In the genomic region with DNA sequence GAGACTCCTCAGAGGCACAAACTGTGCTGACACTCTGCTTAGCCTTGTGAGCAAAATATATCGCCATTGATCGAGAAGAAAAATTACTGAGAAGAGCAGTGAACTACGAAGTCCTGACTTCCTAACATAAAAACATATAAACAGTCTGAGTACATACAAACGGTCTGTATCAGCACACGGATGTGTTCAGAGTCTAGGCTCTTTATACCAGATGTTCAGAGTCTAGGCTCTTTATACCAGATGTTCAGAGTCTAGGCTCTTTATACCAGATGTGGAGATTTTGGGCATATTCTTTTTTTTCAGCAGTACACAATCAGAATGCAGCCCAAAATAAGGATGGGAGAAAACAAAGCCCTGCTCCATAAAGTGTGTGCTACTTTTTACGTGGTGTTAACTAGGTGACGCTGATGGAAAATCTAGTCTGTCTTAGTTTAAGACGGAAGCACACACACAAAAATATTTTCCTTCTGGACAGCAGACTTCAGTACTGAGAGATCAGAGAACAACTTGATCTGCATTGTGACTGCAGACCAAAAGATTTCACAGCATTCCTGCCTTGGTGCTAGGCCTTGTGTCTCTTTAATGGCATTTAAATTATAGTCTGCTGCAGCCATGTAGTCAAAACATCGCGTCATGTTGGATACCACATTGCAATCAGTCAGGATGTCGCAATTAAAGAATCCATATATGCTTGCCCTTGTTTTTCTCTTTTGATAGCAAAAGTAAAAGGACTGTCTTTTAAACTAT, we compare ENCODE assay signal across 17 mouse cellular contexts.
DNase-seq lines count a peak whose midpoint lies in the region; ATAC-seq and TF ChIP-seq lines count a peak whose summit lies in the region.
"Had no signal": no experiment of that assay in that cellular context is flagged by ENCODE, and none has a peak within 500 bp of the region (broad histone marks: within the 10 kb centered on the region; RNA-seq: fewer than 3 reads in every experiment).

No protein-coding gene starts in this region.

- DNase-seq in forebrain, embryonic 14.5 days (ENCODE audit: low spot score): peak; percentile 48
- no peak for DNase-seq in forebrain, embryonic 10.5 days (ENCODE audit: extremely low spot score, low spot score)
- peak; percentile 71 for DNase-seq in lung, embryonic 14.5 days
- DNase-seq in lung, adult 2 months: no peak
- peak; percentile 32 for DNase-seq in NIH3T3 (ENCODE audit: low read depth)
- no peak for DNase-seq in forebrain, postnatal 0 days
- DNase-seq in thymus, postnatal 36 days: no peak
- DNase-seq in kidney, postnatal 10 days: no peak
- DNase-seq: cerebellum, adult 2 months; cerebellum, postnatal 36 days; kidney, adult 18-20 months; kidney, postnatal 14 days; thymus, postnatal 4 days had no signal

- H3K27ac ChIP-seq in forebrain, embryonic 14.5 days (ENCODE audit: low read depth, low read length): peak overlapping the region; percentile 18; the same call in 1 of the 2 replicates
- H3K27ac ChIP-seq in forebrain, embryonic 10.5 days: no peak overlapping the region
- H3K27ac ChIP-seq in lung, embryonic 14.5 days (ENCODE audit: low read depth): peak overlapping the region; percentile 60
- peak overlapping the region; percentile 60 for H3K27ac ChIP-seq in forebrain, postnatal 0 days (ENCODE audit: low read depth, low read length)
- H3K27ac ChIP-seq: liver, embryonic 14.5 days; macrophage had no signal

- peaks cover 53% of the 10 kb centered on the region for H3K36me3 ChIP-seq in forebrain, embryonic 14.5 days (ENCODE audit: control insufficient read depth, insufficient read depth, low read length)
- peaks cover 68% of the 10 kb centered on the region for H3K36me3 ChIP-seq in forebrain, embryonic 10.5 days (replicated peaks)
- H3K36me3 ChIP-seq in lung, embryonic 14.5 days (ENCODE audit: insufficient read depth): peaks cover 30% of the 10 kb centered on the region; the same call in 1 of the 2 replicates
- H3K36me3 ChIP-seq in forebrain, postnatal 0 days (ENCODE audit: insufficient read depth): peaks cover 7% of the 10 kb centered on the region; the same call in 1 of the 2 replicates

- TF ChIP-seq CTCF in lung, embryonic 14.5 days (IDR thresholded peaks at IDR 0.05; ENCODE audit: low read depth): no peak
- no peak for TF ChIP-seq CTCF in lung, adult 2 months (IDR thresholded peaks at IDR 0.05; ENCODE audit: insufficient read depth, low read length)
- no peak for TF ChIP-seq CTCF in forebrain, postnatal 0 days (IDR thresholded peaks at IDR 0.05; ENCODE audit: low read depth)

- 0 out of 2 replicates have a peak, but pooled peaks cover 4% of the 10 kb centered on the region for H3K4me1 ChIP-seq in forebrain, embryonic 14.5 days (ENCODE audit: control insufficient read depth, insufficient read depth, low read length)
- H3K4me1 ChIP-seq in forebrain, embryonic 10.5 days: peaks cover 8% of the 10 kb centered on the region
- no peaks in the 10 kb centered on the region for H3K4me1 ChIP-seq in lung, embryonic 14.5 days (ENCODE audit: insufficient read depth)
- no peaks in the 10 kb centered on the region; the same call in 1 of the 2 replicates for H3K4me1 ChIP-seq in lung, adult 2 months (ENCODE audit: control insufficient read depth, insufficient read depth, low read length)
- H3K4me1 ChIP-seq in forebrain, postnatal 0 days (ENCODE audit: insufficient read depth): peaks cover 7% of the 10 kb centered on the region; the same call in 1 of the 2 replicates

- ATAC-seq in forebrain, embryonic 14.5 days: no peak; the same call in 1 of the 2 replicates
- peak; percentile 84 for ATAC-seq in lung, embryonic 14.5 days (ENCODE audit: insufficient read depth)
- peak; percentile 62 for ATAC-seq in forebrain, postnatal 0 days

- H3K4me3 ChIP-seq in forebrain, embryonic 14.5 days (ENCODE audit: low read depth, low read length): no peak overlapping the region
- H3K4me3 ChIP-seq in forebrain, embryonic 10.5 days: no peak overlapping the region
- H3K4me3 ChIP-seq in lung, embryonic 14.5 days (ENCODE audit: low read depth, low read length): no peak overlapping the region
- H3K4me3 ChIP-seq in lung, adult 2 months (replicated peaks; ENCODE audit: extremely low read depth, low read depth, low read length): no peak overlapping the region
- no peak overlapping the region for H3K4me3 ChIP-seq in forebrain, postnatal 0 days (ENCODE audit: low read depth, low read length)

- no peaks in the 10 kb centered on the region for H3K27me3 ChIP-seq in forebrain, embryonic 14.5 days (replicated peaks; ENCODE audit: control insufficient read depth, insufficient read depth, low read length)
- no peaks in the 10 kb centered on the region for H3K27me3 ChIP-seq in forebrain, embryonic 10.5 days (ENCODE audit: poor library complexity, severe bottlenecking)
- H3K27me3 ChIP-seq in lung, embryonic 14.5 days (ENCODE audit: insufficient read depth, low read length): no peaks in the 10 kb centered on the region
- H3K27me3 ChIP-seq in forebrain, postnatal 0 days (ENCODE audit: insufficient read depth, low read length): no peaks in the 10 kb centered on the region
- H3K27me3 ChIP-seq: CH12.LX had no signal

- TF ChIP-seq POLR2A in lung, adult 2 months (IDR thresholded peaks at IDR 0.05; ENCODE audit: borderline replicate concordance, extremely low read depth, low read depth, low read length): no peak

- no peaks in the 10 kb centered on the region for H3K9me3 ChIP-seq in forebrain, embryonic 14.5 days (replicated peaks; ENCODE audit: control insufficient read depth, low read length)
- H3K9me3 ChIP-seq in forebrain, embryonic 10.5 days: no peaks in the 10 kb centered on the region
- H3K9me3 ChIP-seq in lung, embryonic 14.5 days (ENCODE audit: low read depth, low read length): no peaks in the 10 kb centered on the region
- no peaks in the 10 kb centered on the region for H3K9me3 ChIP-seq in forebrain, postnatal 0 days (ENCODE audit: low read length)

- no peak overlapping the region for H3K4me2 ChIP-seq in forebrain, embryonic 14.5 days (ENCODE audit: low read length)
- H3K4me2 ChIP-seq in lung, embryonic 14.5 days: no peak overlapping the region
- H3K4me2 ChIP-seq in forebrain, postnatal 0 days (ENCODE audit: low read depth): no peak overlapping the region
- H3K4me2 ChIP-seq: midbrain, embryonic 11.5 days had no signal

- WGBS in forebrain, embryonic 14.5 days: 84% methylated on average over 11 of the region's 11 CpGs
- 90% methylated on average over 11 of the region's 11 CpGs for WGBS in forebrain, embryonic 10.5 days
- 46% methylated on average over 11 of the region's 11 CpGs for WGBS in lung, embryonic 14.5 days
- 70% methylated on average over 11 of the region's 11 CpGs for WGBS in lung, adult 2 months
- 63% methylated on average over 11 of the region's 11 CpGs for whole genome bisulfite sequencing in forebrain, postnatal 0 days

- no peak overlapping the region for H3K9ac ChIP-seq in forebrain, embryonic 14.5 days (ENCODE audit: low read length)
- H3K9ac ChIP-seq in lung, embryonic 14.5 days: no peak overlapping the region
- no peak overlapping the region for H3K9ac ChIP-seq in forebrain, postnatal 0 days
- H3K9ac ChIP-seq: liver, embryonic 14.5 days had no signal

Comparison
In these comparisons a context has a peak if more than half of its experiments do, and no peak if none do; other contexts are left out.
1. DNase-seq: peak in forebrain, embryonic 14.5 days (single experiment), lung, embryonic 14.5 days (single experiment) and NIH3T3 (single experiment); none in forebrain, embryonic 10.5 days (single experiment), lung, adult 2 months (single experiment), forebrain, postnatal 0 days (single experiment), thymus, postnatal 36 days (0 of 2) and kidney, postnatal 10 days (single experiment).